Mouse (Mus musculus) embryonic facial prominence, embryonic 11.5 days (tissue): Measurements from ENCODE around the gene Kcnj10. TPM values are rescaled to one million over a fixed set of nuclear protein-coding genes. Genes with fewer than 3 reads are reported as not detected.

ENCODE experiments used
- ATAC-seq: fragments of 200-750 bp; cut with Nextera tagmentation; replicated peaks from 2 replicates; pipeline ENCODE4 v1.8.0; 2017; ENCODE audit warnings: low read depth; ENCODE audit not compliant: insufficient number of reproducible peaks, low FRiP score, low TSS enrichment
- DNase-seq: peaks from one replicate; pipeline ENCODE4 v3.0.0-alpha.2; 2015; ENCODE audit warnings: low spot score
- H3K27ac ChIP-seq: fragments of 300-500 bp; sonication (generic); replicated peaks from 2 replicates; pipeline ENCODE4 v1.5.1; 2014; ENCODE audit warnings: mild to moderate bottlenecking, low read depth, low read length, control low read depth
- H3K27me3 ChIP-seq: fragments of 300-500 bp; sonication (generic); 2 replicates; pipeline ENCODE4 v1.6.1; 2014; ENCODE audit warnings: mild to moderate bottlenecking, low read length, moderate library complexity, mixed read lengths; ENCODE audit not compliant: control insufficient read depth, insufficient read depth
- H3K36me3 ChIP-seq: fragments of 300-500 bp; sonication (generic); replicated peaks from 2 replicates; pipeline ENCODE4 v1.6.1; 2014; ENCODE audit warnings: low read depth, mild to moderate bottlenecking, low read length, moderate library complexity, mixed read lengths; ENCODE audit not compliant: control insufficient read depth, insufficient read depth
- H3K4me1 ChIP-seq: fragments of 300-500 bp; sonication (generic); 2 replicates; pipeline ENCODE4 v1.6.1; 2014; ENCODE audit warnings: low read length, mixed read lengths; ENCODE audit not compliant: control insufficient read depth, insufficient read depth
- H3K4me2 ChIP-seq: fragments of 300-500 bp; sonication (generic); 2 replicates; pipeline ENCODE4 v1.6.1; 2014; ENCODE audit warnings: low read depth, mild to moderate bottlenecking, control low read depth, low read length, moderate library complexity
- H3K4me3 ChIP-seq: fragments of 300-500 bp; sonication (generic); 2 replicates; pipeline ENCODE4 v1.5.1; 2014; ENCODE audit warnings: low read depth, low read length, control low read depth
- H3K9ac ChIP-seq: fragments of 300-500 bp; sonication (generic); replicated peaks from 2 replicates; pipeline ENCODE4 v1.6.1; 2014; ENCODE audit warnings: mild to moderate bottlenecking, control low read depth, low read length
- H3K9me3 ChIP-seq: fragments of 300-500 bp; sonication (generic); replicated peaks from 2 replicates; pipeline ENCODE4 v1.6.1; 2016; ENCODE audit warnings: mild to moderate bottlenecking, low read length, inconsistent platforms, mixed read lengths; ENCODE audit not compliant: control insufficient read depth
- WGBS: fragments of 180-500 bp; shearing (Covaris S2); extraction: QIAGEN DNeasy Blood & Tissue Kit; methylation state at CpG from one replicate; pipeline ENCODE4 v1.1.7; 2014; 5-methylcytosine and 5-hydroxymethylcytosine counted together
- polyA plus RNA-seq: library from polyadenylated mRNA; unstranded; fragments of >200 nt; fragmentation: Nextera tagmentation; extraction: Ambion mirVana; gene quantifications from 2 replicates; pipeline ENCODE4 v1.2.1, GENCODE M21; 2014

Kcnj10 gene
- polyA plus RNA-seq, 1 experiment from 2014 or later: 0.11 TPM

- Histone ChIP-seq H3K27ac (no peak overlapping the region), H3K9ac (no peak overlapping the region), H3K4me2 (no peak overlapping the region), H3K4me1 (peaks cover 6% of the 10 kb centered on the region; the same call in 1 of the 2 replicates), H3K27me3 (no peaks in the 10 kb centered on the region), H3K36me3 (no peaks in the 10 kb centered on the region), H3K9me3 (no peaks in the 10 kb centered on the region), H3K4me3 (no peak overlapping the region)
- ATAC-seq (no peak), DNase-seq (no peak)
- WGBS: 63% methylated on average over 5 of the region's 5 CpGs
Measured at GRCm38 (mm10) chr1:172300247-172300646, 40.8 kb upstream of the Kcnj10 start.

DNA sequence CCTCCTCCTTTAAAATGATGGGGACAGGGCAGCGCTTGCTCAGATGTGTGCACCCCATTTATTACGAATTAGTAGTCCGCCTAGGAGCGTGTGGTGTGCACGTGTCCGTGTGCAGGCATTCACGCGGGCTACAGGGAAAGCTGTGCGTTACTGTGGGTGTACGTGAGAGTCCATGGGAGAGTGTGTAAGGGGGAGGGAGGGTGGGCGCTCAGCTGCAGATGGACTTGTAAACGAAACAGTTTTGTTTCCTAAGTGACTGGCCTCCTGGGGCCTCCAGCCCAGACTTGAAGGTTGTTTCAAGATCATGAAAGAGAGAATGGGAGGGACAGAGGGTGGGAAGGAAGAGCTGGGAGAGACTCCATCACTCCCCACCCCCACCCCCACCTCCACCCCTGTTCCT lies 39.8 kb upstream of the Kcnj10 start:
- Histone ChIP-seq H3K27ac (no peak overlapping the region), H3K36me3 (no peaks in the 10 kb centered on the region), H3K27me3 (no peaks in the 10 kb centered on the region), H3K4me3 (no peak overlapping the region), H3K4me1 (0 out of 2 replicates have a peak, but pooled peaks cover 4% of the 10 kb centered on the region), H3K9ac (no peak overlapping the region), H3K9me3 (no peaks in the 10 kb centered on the region), H3K4me2 (no peak overlapping the region)
- DNase-seq (no peak), ATAC-seq (peak; percentile 40)
- 42% methylated on average over 12 of the region's 12 CpGs for WGBS

DNA sequence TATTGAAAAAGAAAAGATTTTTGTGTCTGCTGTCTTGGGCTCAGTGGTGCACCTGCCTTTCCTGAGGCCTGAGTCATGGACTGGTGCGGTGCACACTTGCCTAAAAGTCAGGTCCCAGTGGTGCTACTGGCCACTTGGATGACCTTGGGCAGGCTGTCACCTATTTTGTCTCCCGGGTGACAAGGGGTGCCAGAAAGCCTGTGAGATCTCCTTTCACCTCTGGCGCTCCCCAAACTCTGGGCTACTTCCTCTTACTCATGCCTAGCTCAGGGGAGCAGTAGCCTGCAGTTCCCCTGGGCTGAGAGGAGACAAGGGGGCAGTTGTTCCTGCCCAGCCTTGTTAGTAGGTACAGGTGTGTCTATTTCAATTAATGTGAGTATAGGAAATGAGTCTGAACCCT lies 38.7 kb upstream of the Kcnj10 start:
- 42% methylated on average over 3 of the region's 3 CpGs for WGBS
- Histone ChIP-seq H3K36me3 (no peaks in the 10 kb centered on the region), H3K9me3 (no peaks in the 10 kb centered on the region), H3K27me3 (no peaks in the 10 kb centered on the region), H3K9ac (no peak overlapping the region), H3K4me2 (no peak overlapping the region), H3K4me1 (0 out of 2 replicates have a peak, but pooled peaks cover 4% of the 10 kb centered on the region), H3K4me3 (no peak overlapping the region), H3K27ac (no peak overlapping the region)
- ATAC-seq: no peak
- no peak for DNase-seq

DNA sequence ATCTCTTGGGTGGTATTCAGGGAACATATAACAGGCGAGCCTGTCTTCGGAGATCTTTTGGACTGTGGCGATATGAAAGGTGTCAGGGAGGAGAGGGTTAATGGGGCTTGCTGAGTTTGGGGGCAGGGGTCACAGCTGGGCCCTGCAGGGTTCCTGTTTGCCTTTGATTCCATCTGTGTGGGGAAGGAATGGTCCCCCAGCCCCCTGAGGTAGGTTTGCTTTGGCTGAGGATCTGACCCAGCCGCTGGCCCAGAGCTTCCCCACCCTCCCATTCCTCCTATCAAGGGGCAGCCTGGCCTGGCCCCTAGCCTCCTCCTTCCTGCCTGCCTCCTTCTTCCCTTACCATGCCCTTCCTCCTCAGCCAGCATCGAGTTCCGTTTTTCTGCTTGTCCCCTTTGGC lies 38.2 kb upstream of the Kcnj10 start:
- Histone ChIP-seq H3K4me1 (0 out of 2 replicates have a peak, but pooled peaks cover 4% of the 10 kb centered on the region), H3K27ac (no peak overlapping the region), H3K9me3 (no peaks in the 10 kb centered on the region), H3K27me3 (no peaks in the 10 kb centered on the region), H3K9ac (no peak overlapping the region), H3K4me3 (no peak overlapping the region), H3K36me3 (no peaks in the 10 kb centered on the region), H3K4me2 (no peak overlapping the region)
- peak; percentile 29 for DNase-seq
- 6% methylated on average over 6 of the region's 6 CpGs for WGBS
- no peak for ATAC-seq

- H3K4me2 ChIP-seq: no peak overlapping the region
- H3K4me1 ChIP-seq: no peaks in the 10 kb centered on the region
- no peaks in the 10 kb centered on the region for H3K9me3 ChIP-seq
- H3K36me3 ChIP-seq: no peaks in the 10 kb centered on the region
- no peak for DNase-seq
- no peak for ATAC-seq
- H3K4me3 ChIP-seq: no peak overlapping the region
- no peak overlapping the region for H3K27ac ChIP-seq
- H3K9ac ChIP-seq: no peak overlapping the region
- 81% methylated on average over 6 of the region's 6 CpGs for WGBS
- no peaks in the 10 kb centered on the region for H3K27me3 ChIP-seq
Measured at GRCm38 (mm10) chr1:172304443-172304842, 36.6 kb upstream of the Kcnj10 start.

DNA sequence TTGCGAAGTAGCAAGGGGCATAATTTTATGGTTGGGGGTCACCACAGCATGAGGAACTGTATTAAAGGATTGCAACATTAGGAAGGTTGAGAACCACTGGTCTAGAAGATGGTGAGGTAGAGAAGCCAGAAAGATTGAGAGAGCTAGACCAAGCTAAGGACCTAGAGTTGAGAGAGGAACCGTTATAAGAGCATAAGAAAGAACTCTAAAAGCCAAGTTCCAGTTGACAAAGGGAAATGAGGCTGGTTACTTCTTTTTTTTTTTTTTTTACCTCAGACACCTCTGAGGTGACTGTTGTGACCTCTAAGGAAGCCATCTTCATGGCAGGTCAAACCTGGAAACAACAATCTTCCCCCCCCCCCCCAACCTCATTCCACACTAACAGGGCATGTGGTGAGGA lies 35.9 kb upstream of the Kcnj10 start:
- H3K27ac ChIP-seq: no peak overlapping the region
- no peaks in the 10 kb centered on the region for H3K27me3 ChIP-seq
- DNase-seq (no peak), ATAC-seq (no peak)
- 93% methylated on average over 2 of the region's 2 CpGs for WGBS
- no peaks in the 10 kb centered on the region for H3K4me1 ChIP-seq
- no peak overlapping the region for H3K4me2 ChIP-seq
- no peak overlapping the region for H3K4me3 ChIP-seq
- H3K9ac ChIP-seq: no peak overlapping the region
- no peaks in the 10 kb centered on the region for H3K36me3 ChIP-seq
- H3K9me3 ChIP-seq: no peaks in the 10 kb centered on the region

DNA sequence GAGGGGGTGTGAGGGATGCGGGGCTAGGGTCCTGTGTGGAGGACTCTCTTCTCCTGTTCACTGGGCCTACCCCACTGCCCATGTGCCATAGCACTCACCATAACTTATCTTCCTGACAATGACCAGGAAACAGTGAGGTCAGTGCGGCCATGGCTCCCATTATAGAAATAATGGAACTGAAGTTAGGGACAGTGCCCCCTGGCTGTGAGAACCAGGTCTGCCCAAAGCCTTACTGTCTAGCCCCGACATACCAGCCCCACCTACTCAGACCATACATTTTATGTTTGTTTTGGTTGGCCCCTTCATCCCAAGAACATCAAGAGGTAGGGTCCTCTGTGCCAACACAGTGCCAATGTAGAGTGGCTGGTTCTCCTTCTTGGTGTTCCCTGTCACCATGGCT lies 35.4 kb upstream of the Kcnj10 start:
- Histone ChIP-seq H3K9me3 (no peaks in the 10 kb centered on the region), H3K4me1 (no peaks in the 10 kb centered on the region)
- WGBS: 82% methylated on average over 3 of the region's 3 CpGs

GRCm38 (mm10) chr1:172306196-172306595 lies 34.8 kb upstream of the Kcnj10 start:
- ATAC-seq: no peak
- Histone ChIP-seq H3K4me1 (0 out of 2 replicates have a peak, but pooled peaks cover 2% of the 10 kb centered on the region), H3K4me3 (no peak overlapping the region), H3K9me3 (no peaks in the 10 kb centered on the region), H3K36me3 (no peaks in the 10 kb centered on the region), H3K4me2 (no peak overlapping the region), H3K27ac (no peak overlapping the region), H3K9ac (no peak overlapping the region), H3K27me3 (no peaks in the 10 kb centered on the region)
- DNase-seq: no peak
- 80% methylated on average over 4 of the region's 4 CpGs for WGBS

More for the DNA sequence above, 35.4 kb upstream of the Kcnj10 start:
- ATAC-seq (no peak), DNase-seq (no peak)
- no peak overlapping the region for H3K4me2 ChIP-seq
- no peak overlapping the region for H3K4me3 ChIP-seq
- H3K27ac ChIP-seq: no peak overlapping the region
- no peaks in the 10 kb centered on the region for H3K27me3 ChIP-seq
- no peaks in the 10 kb centered on the region for H3K36me3 ChIP-seq
- H3K9ac ChIP-seq: no peak overlapping the region
